Mouse (Mus musculus): ENCODE measurements around the gene Tmem229b. TPM values are rescaled to one million over a fixed set of nuclear protein-coding genes. Genes with fewer than 3 reads are reported as not detected.

Gene Tmem229b
- polyA plus RNA-seq (2014; fragmentation: Illumina TruSeq; extraction: RNeasy Lipid Tissue Mini Kit (QIAGEN cat#74804); ENCODE audit: low read depth, low replicate concordance): 2.8 TPM

DNA sequence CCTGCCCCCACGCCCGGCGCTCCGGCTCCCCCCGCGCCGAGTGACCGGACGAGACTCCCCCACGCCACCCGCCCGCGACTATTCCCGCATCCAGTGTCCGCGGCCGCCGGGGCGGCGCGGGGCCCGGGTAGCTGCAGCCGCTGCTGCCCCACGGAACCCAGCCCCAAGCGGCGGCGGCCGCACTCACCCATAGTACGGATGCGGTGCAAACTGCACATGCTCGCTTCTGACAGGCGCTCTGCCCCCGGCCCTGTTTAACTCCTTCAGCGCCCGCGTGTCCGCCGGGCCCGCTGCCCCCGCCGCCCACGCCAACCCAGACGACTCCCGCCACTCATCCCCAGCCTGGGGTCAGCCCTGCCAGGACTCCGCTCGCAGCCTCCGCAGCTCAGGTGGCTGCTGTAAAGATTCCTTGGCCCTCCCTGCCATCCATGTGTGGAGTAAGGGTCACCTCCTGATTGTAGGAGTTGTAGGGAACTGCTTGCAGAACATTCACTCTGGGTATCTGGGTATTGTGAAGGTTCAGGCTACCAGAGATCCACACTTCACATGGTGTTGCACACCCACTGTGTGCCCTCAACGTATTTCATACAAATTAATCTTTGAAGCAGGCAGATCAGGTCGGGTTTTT is at the start of gene Tmem229b:
TSS of gene Tmem229b (minus strand) at position 502 of the 628 bp plus-strand sequence.

DNA sequence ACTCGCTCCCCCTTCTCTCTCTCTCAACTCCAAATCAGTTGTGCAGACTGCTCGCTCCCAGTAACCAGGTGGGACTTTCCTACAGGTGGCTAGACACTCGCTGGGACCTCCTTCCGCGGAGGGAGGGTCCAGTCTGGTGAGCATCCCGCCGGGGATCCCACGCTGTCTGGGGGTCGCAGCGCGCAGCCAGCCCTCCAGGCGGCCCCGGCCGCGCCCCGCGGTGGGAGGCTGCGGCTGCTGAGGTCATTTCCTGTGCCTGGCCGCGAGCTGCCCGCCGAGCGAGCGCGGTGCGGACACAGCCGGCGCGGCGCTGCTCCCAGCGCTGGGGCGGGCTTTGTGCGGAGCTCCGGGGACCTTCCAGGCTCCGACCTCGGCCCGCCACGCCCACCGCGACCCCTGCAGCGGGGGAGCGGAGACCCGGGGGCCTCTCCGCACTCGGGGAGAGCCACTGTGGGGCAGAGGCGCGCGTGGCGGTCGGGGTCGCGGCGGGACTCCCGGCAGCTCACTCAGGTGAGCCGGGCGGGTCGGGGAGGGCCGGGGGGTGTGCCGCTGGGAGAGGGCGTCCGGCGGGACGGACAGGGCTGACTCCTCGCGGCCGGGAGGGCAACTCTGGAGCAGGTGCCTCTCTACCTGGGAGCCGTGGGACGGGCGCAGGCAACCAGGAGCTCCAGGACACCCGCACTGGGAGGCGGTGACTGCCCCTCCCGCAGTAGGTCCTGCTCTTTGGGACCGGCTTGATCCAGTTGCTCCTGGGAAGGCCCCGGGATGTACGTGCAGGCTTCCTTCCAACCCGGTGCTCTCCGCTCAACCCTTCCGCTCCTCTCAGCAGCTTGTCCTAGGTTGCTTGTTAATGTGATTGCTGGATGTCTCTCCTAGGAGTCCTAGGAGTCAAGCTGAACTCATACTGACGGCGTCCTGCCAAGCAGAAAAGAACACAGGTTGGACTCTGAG is 21.8 kb upstream of the Tmem229b start, which contains the start of gene Plekhh1:
TSS of gene Plekhh1 (plus strand) at position 253 of the 951 bp plus-strand sequence.

Other genes with a start within 250 kb of the Tmem229b start
- gene Atp6v1d, start 146.0 kb downstream of the Tmem229b start, polyA plus RNA-seq (2014; fragmentation: Illumina TruSeq; extraction: RNeasy Lipid Tissue Mini Kit (QIAGEN cat#74804); ENCODE audit: low read depth, low replicate concordance): 93.1 TPM
- gene Eif2s1, start 145.8 kb downstream of the Tmem229b start, polyA plus RNA-seq (2014; fragmentation: Illumina TruSeq; extraction: RNeasy Lipid Tissue Mini Kit (QIAGEN cat#74804); ENCODE audit: low read depth, low replicate concordance): 80.1 TPM
- 31.3 TPM for gene Plek2, start 100.7 kb downstream of the Tmem229b start, polyA plus RNA-seq (2014; fragmentation: Illumina TruSeq; extraction: RNeasy Lipid Tissue Mini Kit (QIAGEN cat#74804); ENCODE audit: low read depth, low replicate concordance)
- 85.3 TPM for gene Plekhh1, start 21.5 kb upstream of the Tmem229b start, polyA plus RNA-seq (2014; fragmentation: Illumina TruSeq; extraction: RNeasy Lipid Tissue Mini Kit (QIAGEN cat#74804); ENCODE audit: low read depth, low replicate concordance)
- gene Pigh, start 82.0 kb upstream of the Tmem229b start, polyA plus RNA-seq (2014; fragmentation: Illumina TruSeq; extraction: RNeasy Lipid Tissue Mini Kit (QIAGEN cat#74804); ENCODE audit: low read depth, low replicate concordance): 35.0 TPM
- gene Arg2, start 123.2 kb upstream of the Tmem229b start, polyA plus RNA-seq (2014; fragmentation: Illumina TruSeq; extraction: RNeasy Lipid Tissue Mini Kit (QIAGEN cat#74804); ENCODE audit: low read depth, low replicate concordance): 6.5 TPM
- 119 TPM for gene Vti1b, start 165.0 kb upstream of the Tmem229b start, polyA plus RNA-seq (2014; fragmentation: Illumina TruSeq; extraction: RNeasy Lipid Tissue Mini Kit (QIAGEN cat#74804); ENCODE audit: low read depth, low replicate concordance)
- 30.6 TPM for gene Rdh11, start 184.7 kb upstream of the Tmem229b start, polyA plus RNA-seq (2014; fragmentation: Illumina TruSeq; extraction: RNeasy Lipid Tissue Mini Kit (QIAGEN cat#74804); ENCODE audit: low read depth, low replicate concordance)
- 0.98 TPM for gene Rdh12, start 201.3 kb upstream of the Tmem229b start, polyA plus RNA-seq (2014; fragmentation: Illumina TruSeq; extraction: RNeasy Lipid Tissue Mini Kit (QIAGEN cat#74804); ENCODE audit: low read depth, low replicate concordance)